Mouse (Mus musculus): ENCODE data around the gene Sfr1.

The Sfr1 gene

DNA sequence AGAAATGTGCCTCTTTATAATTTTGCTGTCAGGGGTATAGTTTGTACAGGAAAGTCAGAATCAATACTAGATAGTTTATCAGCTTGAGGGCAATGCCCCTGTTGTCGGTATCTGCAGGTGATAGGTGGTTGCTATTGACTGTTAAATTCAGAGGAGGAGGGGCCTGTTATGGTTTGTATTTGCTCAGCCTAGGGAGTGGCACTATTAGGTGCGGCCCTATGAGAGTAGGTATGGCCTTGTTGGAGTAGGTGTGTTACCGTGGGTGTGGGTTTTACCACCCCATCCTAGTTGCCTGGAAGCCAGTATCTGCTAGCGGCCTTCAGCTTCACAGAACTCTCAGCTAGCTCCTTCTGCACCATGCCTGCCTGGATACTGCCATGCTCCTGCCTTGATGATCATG lies 22.4 kb downstream of the Sfr1 start:
- no peak for DNase-seq

DNA sequence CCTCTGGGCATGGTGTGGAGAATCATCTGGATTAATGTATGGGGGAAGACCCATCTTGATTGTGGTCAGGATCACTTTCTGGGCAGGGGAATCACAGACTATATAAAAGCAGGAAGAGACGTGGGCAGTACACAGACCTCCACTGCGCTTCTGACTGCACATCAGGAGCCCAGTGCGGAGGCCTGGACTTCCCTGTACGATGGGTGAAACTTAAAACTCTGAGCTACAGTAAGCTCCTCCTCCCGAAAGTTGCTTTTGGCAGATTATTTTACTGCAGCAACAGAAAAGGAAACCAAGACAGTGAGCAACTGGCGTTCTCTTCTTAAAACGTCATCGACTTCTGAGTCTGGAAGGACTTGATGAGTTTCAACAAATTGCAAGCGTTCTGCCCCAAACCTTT lies 23.4 kb downstream of the Sfr1 start:
- DNase-seq: no peak

DNA sequence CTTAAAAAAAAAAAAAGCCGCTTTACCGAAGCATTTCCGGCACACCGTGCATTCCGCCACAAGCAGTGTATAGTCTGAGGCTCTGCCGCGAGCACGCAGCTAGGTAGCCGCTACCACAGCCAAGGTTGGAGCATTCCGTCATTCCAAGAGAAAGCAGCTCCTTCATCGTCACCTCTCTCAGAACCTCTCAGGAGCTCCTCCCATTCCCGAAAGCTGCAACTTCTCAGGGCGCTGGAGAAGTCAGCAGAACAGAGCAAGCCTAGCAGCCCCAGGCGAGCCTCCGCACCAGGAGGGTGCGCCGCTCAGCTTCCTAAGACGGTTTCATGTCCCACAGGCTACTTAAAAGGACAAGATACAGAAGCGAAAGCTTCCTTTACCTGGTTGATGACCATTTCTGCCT lies 24.1 kb downstream of the Sfr1 start:
- DNase-seq: no peak

DNA sequence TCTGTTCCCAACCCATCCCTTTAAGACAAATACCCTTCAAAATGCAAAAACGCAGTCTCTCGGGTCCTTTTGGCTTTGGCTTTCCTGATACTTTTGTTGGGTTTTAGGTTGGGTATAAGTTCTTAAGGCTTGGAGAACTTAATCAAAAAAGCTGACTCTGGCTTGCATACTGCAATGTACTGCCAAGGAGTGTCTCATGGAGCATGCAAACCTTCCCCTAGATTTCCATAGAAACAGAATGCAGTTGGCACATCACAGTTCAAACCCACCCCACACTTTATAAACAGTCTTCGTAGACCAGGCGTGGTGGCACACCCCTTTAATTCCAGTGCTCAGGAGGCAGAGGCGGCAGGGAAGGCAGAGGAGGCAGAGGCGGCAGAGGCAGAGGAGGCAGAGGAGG lies 46.4 kb downstream of the Sfr1 start:
- DNase-seq: no peak

DNA sequence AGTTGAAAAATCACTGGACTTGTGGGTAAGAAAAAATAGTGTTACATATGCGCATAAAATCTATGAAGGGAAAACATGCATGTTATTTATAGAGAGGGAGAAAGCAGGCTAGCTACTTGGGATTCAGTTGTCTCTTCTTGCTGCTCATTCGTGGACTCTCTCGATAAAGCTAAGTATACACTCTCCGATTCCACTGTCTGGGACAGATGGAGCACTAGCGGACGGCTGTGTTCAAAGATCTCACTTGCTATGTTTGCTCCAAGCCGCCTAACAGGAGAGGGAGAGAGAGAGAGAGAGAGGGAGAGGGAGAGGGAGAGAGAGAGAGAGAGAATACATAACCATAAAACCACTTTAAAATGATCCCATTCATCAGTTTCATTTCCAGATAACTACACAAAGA lies 48.7 kb downstream of the Sfr1 start:
- DNase-seq: no peak

DNA sequence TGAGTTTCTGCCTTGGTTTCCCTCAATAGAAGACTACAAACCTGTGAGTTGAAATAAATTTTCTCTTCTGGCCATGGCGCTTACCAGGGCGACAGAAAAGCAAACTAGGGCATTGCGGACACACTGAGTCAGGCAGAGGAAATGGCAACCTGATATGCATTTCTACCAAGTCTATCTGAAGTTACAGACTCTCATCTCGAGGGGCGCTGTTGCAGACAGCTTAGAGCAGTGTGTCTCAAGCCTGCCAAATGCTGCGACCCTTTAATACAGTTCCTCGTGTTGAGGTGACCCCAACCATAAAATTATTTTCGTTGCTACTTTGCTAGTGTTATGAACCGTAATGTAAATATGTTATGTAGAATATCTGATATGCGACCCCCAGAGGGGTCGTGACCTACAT lies 49.5 kb downstream of the Sfr1 start:
- DNase-seq: no peak

DNA sequence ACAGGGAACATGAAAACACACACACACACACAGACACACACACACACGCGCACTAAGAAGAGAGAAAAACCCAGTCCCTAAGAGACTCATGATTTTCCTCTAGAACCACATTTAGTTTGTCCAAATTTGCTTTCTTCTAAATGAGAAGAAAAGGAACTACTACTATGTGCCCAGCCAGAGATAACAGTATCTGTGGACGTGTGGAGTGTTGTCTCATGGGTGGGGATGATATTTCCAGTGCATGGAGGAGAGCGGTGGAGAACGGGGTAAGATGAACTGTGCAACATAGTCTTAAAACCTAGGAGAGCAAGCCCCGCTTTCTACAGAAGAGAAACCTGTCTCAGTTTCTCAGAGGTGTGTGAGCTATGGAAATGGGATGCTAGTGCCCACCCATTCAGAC lies 52.4 kb downstream of the Sfr1 start:
- DNase-seq: no peak

All from kidney, adult 18-20 months (tissue).